Mouse (Mus musculus): ENCODE results near the gene Vmn2r29.
"Not testable (repeated sequence)": the region's sequence is repeated elsewhere in the genome, so short reads cannot be mapped to it uniquely, and the experiment has no call there.

Gene Vmn2r29

DNA sequence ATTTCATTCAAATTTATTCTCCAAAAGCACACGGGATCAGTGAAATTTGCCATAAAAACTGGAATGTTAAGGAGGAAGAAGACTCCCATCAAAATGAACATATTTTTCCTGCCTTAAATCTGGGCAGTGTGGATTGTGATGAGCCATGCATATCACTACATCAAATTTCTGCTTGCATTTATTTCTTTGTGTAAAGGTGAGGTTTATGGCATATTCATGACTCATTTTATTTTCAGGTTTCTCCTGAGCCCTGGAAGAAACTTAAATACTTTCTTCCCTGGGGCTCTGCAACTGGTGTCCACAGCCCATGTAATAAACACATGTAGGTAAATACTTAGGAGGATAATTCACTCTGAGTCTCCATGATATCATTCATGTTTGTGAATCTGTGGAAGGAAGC, at the start of gene Vmn2r29:
Gene Vmn2r29, minus strand, starts transcription at position 101 of the 400 bp plus-strand sequence.
- not testable (repeated sequence) for DNase-seq

DNA sequence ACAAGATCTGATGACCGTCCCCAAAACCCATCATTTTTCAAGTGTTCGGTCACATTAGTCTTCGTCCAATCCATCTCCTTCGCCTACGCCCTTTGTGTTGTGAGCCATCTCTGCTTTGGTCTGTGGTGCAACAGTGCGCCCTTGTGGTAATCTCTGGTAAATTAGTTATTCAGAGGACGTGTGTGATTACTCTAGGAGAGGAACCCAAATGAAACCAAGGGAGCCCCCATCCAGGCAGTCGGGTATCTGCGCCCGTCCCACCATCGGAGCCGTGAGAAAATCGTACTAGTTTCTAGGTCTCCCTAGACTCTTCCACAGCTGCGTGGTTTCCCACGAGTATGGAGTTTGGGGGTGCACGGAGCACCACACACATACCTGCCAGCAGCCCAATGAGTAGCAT, 48.5 kb upstream of the Vmn2r29 start:
- peak; percentile 39 to 64 for DNase-seq

DNA sequence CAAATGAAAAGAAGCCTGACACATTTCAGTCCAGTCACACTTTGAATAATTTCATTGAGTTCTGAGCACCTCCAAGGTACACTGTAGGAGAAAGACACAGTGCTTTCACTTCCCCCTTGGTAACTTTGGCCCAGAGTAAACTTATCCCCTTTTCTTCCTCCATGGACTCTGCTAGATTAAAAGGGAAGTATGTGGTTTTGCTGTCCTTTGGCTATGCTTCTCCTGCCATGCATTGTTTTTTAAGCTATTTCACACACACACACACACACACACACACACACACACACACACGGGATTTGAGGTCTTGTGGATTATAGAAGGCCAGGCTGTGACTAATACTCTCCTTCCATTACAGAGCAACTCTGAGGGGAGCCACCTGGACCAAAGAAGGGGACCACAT, 34.3 kb upstream of the Vmn2r29 start:
- no peak for DNase-seq

DNA sequence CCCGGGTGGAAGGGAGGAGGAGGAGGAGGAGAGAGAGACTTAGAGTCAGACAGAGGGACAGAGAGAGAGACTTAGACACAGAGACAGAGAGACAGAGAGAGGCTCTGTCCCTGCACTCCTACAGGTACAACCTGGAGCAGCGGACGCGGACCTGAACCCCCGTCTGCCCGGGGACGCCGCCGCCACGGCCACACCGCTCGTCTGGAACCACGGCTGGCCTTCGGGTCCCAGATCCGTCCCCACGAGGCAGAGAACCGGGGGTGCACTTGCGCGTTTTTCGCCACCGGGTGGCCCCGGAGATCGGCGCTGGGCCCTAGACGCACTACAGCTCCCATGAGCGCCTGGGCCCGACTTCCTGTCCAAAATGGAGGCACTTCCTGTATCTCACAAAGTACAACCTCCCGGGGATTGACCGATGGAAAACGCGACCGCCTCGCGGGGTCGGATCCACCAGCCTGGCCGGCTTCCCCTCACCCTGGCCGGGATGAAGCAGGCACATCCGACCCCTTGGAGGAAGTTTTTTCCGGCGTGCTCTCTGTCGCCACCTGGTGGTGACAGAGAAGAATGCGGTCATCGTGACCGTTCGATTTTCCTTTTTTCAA, 30.9 kb upstream of the Vmn2r29 start, which contains the start of gene Gm45844:
Gene Gm45844, minus strand, starts transcription at position 324 of the 602 bp plus-strand sequence.
- peak; percentile 85 to 94 for DNase-seq

DNA sequence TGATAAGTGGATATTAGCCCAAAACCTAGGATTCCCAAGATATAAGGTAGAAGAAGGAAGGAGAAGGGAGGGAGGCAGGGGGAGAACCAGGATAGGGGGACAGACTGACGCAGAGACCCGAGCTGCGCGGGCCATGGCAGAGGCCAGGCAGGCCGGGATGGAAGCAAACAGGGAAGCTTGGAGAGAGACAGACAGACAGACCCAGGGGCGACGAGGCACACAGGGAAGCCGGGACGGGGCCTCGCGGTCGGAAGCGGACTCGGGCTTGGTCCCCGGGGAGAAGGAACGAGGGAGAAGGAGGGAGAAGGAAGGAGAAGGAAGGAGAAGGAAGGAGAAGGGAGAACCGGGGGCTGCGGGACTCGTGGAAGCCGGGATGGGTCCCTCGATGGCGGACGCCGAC, 30.4 kb upstream of the Vmn2r29 start:
- DNase-seq, result peak; percentile 17 to 53

DNA sequence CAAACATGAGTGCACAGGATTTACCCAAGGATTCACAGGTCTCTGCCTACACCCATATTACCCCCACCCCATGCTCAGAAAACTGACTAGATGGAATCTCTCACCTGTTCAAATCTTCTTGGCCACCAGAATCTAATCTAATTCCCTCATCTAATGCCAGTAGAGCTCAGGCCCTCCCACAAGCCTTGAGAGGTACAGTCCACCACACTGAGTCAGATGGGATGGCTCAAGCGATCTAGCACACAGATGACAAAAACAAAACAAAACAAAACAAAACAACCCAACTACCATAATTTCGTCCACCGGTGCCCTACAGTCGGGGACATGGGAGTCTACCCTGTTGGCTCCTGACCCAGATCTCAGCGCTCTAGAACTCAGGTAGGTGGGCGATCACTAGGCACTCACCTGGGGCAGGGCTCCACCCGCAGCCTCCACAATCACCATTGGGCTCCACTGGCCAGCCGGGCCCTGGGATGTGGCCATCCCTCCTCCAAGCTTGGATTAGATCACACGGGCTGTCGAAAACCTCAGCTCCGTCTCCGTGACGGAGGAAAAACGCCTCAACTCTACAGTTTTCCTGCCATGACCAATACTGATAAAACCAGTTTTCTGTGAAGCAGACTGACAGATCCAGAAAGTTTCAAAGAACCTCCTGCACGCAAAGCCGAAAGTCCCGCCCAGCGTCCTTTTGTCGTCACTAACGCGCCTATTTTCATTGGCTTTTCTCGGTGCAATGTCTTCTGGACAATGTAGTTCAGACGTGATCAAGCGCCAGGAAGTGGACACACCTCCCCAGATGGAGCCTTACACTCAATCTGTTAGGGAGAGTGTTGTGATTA, 37.6 kb downstream of the Vmn2r29 start, which contains the start of gene Zfp772:
Gene Zfp772, minus strand, starts transcription at position 686 of the 839 bp plus-strand sequence.
- peak; percentile 33 to 46 for DNase-seq

DNA sequence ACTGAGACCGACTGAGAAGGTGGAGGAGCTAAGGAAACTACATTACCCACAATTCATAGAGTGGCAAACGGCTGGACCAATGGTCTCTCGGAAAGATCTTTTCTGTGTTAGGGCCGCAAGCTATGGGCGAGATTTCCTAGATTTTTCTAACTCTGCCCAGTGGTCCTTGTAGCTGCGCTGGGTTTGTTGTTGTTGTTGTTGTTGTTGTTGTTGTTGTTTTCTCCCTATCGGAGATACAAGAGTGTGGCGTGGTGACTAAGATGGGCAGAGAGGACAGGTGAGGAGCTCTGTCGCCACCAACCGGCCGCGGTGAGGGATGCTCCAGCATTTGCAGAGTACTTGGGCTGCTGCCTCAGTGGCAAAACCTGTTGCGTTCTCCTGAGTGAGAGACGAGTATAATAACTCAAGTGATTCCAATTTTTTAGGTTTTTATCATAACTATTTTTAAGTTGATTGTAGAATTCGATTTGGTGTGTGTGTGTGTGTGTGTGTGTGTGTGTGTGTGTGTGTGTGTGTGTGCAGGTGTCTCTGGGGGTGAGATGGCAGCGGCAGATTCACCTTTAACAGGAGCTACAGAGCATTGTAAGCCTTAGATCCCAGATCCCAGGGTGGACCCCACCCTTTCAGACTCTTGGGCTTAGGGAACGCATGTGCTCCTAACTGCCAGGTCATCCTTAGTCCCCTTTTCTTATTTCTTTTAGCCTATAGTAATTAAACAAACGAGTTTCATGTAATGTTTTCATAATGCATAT, 58.8 kb downstream of the Vmn2r29 start:
- DNase-seq, result peak; percentile 77 to 78

DNA sequence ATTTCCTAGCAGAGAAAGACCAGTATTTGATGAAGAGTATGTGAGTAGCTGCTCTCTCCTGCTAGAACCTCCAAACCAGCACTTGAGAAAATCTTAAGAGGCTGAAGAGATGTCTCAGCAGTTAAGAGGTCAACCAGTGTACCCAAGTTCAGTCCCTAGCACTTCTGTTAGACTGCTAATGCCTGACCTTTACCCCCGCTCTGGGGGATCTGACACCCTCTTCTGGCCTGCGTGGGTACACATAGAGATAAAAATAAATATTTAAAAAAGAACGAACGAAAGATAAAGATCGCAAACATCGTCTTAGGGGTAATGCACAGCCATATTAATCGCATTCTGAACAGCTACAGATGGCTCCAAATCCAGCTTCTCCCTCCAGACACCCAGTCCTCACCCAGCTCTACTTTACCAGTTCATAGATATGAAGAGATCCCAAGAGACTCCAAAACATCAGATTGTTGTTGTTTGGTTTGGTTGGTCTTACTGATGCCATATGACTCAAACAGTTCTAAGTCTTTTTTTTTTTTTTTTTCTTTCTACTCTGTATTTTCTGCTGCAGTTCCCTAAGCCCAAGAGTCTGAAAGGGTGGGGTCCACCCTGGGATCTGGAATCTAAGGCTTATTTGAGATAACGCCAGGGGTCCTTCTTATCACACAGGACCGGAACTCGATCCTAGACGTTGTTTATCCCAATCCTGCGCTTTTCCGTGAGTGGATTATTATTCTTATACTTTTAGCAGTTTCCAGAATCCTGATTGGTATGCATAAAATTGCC, 59.5 kb downstream of the Vmn2r29 start:
- DNase-seq, result no peak

DNA sequence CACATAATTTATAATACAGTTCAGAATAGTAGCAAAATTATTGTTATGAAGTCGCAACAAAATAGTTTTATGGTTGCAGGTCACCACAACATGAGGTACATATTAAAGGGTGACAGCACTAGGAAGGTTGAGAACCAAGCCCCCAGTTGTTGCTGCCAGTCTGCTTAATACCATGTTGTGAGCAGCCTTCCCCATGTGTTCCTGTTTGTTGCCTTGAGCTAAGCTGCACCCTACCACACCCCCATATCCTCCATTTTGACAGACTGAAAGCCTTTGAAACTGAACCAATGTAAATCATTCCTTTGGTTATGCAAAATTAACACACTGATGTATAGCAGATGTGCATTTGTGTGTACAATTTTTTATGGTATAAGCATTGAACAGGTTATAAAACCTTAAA, 61.2 kb downstream of the Vmn2r29 start:
- DNase-seq, result no peak
